Mouse (Mus musculus) stomach, embryonic 16.5 days (tissue): ENCODE results near the gene Ets2. TPM values are rescaled to one million over a fixed set of nuclear protein-coding genes. Genes with fewer than 3 reads are reported as not detected.

Source experiments
- ATAC-seq: fragments of 200-750 bp; cut with Nextera tagmentation; 2 replicates; pipeline ENCODE4 v1.8.0; 2017; ENCODE audit warnings: moderate number of reproducible peaks, moderate TSS enrichment; ENCODE audit not compliant: insufficient read depth, low FRiP score
- H3K27ac ChIP-seq: fragments of 300-500 bp; sonication (generic); 2 replicates; pipeline ENCODE4 v1.5.1; 2014; ENCODE audit warnings: low read length
- H3K27me3 ChIP-seq: fragments of 300-500 bp; sonication (generic); 2 replicates; pipeline ENCODE4 v1.6.1; 2014; ENCODE audit warnings: low read length, control low read depth, mixed read lengths; ENCODE audit not compliant: control insufficient read depth, insufficient read depth
- H3K36me3 ChIP-seq: fragments of 300-500 bp; sonication (generic); 2 replicates; pipeline ENCODE4 v1.6.1; 2014; ENCODE audit warnings: low read length; ENCODE audit not compliant: control insufficient read depth, insufficient read depth
- H3K4me1 ChIP-seq: fragments of 300-500 bp; sonication (generic); 2 replicates; pipeline ENCODE4 v1.6.1; 2014; ENCODE audit warnings: low read length, control low read depth, mixed read lengths; ENCODE audit not compliant: control insufficient read depth, insufficient read depth
- H3K4me2 ChIP-seq: fragments of 300-500 bp; sonication (generic); 2 replicates; pipeline ENCODE4 v1.6.1; 2014; ENCODE audit warnings: low read depth, low read length, mixed read lengths
- H3K4me3 ChIP-seq: fragments of 300-500 bp; sonication (generic); replicated peaks from 2 replicates; pipeline ENCODE4 v1.5.1; 2014; ENCODE audit warnings: mild to moderate bottlenecking, low read length
- H3K9ac ChIP-seq: fragments of 300-500 bp; sonication (generic); 2 replicates; pipeline ENCODE4 v1.6.1; 2014; ENCODE audit warnings: low read length
- H3K9me3 ChIP-seq: fragments of 300-500 bp; sonication (generic); replicated peaks from 2 replicates; pipeline ENCODE4 v1.6.1; 2016; ENCODE audit warnings: low read length, control low read depth; ENCODE audit not compliant: control insufficient read depth
- whole genome bisulfite sequencing: fragments of 180-500 bp; shearing (Covaris S2); extraction: QIAGEN DNeasy Blood & Tissue Kit; methylation state at CpG from one replicate; pipeline ENCODE4 v1.1.7; 2014; 5-methylcytosine and 5-hydroxymethylcytosine counted together
- polyA plus RNA-seq: library from polyadenylated mRNA; unstranded; fragments of >200 nt; fragmentation: Nextera tagmentation; extraction: Ambion mirVana; gene quantifications from 2 replicates; pipeline ENCODE4 v1.2.1, GENCODE M21; 2015

Ets2 gene
- polyA plus RNA-seq, 1 experiment from 2014 or later: 59.8 TPM

DNA sequence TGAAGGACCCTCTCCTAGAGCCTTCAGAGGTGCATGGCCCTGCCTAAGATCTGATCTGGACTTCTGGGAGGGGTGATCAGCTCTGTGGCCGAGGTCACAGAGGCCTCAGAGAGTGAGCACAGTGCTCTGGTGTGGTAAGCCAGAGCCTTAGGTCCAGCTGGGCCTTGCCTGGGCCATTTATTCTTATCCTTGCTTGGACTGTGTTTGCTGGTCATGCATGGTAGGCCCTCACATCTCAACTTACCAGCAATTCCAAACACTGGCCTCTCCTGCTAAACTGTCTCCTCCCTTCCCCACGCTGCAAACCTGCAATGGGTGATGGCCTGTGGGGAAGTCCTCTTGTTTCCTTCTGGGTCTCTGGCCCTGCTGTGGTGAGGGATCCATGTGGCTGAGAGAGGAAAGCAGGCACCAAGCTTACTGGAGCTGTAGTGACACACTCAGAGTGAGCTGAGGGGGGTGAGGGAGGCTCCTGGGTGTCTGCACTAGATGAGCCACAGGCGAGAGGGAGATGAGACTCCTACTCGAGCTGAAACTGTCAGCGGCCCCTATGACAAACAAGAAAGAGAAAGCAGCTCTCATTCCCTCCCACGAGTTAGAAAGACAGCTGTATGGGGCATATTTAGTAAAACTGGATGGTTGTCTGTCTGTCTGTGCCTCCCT, 36.3 kb upstream of the Ets2 start:
- ATAC-seq: no peak
- no peak overlapping the region for H3K4me2 ChIP-seq
- no peaks in the 10 kb centered on the region for H3K9me3 ChIP-seq
- peaks cover 9% of the 10 kb centered on the region; the same call in 1 of the 2 replicates for H3K4me1 ChIP-seq
- H3K27me3 ChIP-seq: no peaks in the 10 kb centered on the region
- no peak overlapping the region for H3K4me3 ChIP-seq
- no peak overlapping the region for H3K27ac ChIP-seq
- no peak overlapping the region for H3K9ac ChIP-seq
- H3K36me3 ChIP-seq: no peaks in the 10 kb centered on the region
- 73% methylated on average over 6 of the region's 6 CpGs for WGBS

DNA sequence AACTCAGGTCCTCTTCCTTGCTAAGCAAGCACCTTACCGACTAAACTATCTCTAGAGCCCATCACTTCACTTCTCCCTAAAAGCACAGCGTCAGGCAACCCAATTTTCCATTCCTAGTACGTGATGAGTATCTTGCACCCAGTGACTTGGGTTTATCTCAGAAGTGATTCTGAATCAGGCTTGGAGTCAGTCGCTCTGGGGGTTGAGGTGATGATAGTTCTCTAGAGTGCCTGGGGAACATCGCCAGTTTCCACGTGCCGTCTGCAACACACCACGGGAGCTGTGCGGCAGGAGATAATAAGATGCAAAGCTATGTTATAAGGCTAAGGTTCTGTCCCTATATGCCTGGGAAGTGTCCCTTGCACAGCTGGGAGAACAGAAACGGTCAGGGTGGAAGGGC, 35.6 kb upstream of the Ets2 start:
- H3K4me3 ChIP-seq: no peak overlapping the region
- peaks cover 9% of the 10 kb centered on the region; the same call in 1 of the 2 replicates for H3K4me1 ChIP-seq
- H3K9ac ChIP-seq: no peak overlapping the region
- H3K9me3 ChIP-seq: no peaks in the 10 kb centered on the region
- no peak overlapping the region for H3K27ac ChIP-seq
- no peak for ATAC-seq
- 95% methylated on average over 10 of the region's 10 CpGs for WGBS
- H3K36me3 ChIP-seq: no peaks in the 10 kb centered on the region
- H3K4me2 ChIP-seq: no peak overlapping the region
- no peaks in the 10 kb centered on the region for H3K27me3 ChIP-seq

GRCm38 (mm10) chr16:95667395-95668150, 34.3 kb upstream of the Ets2 start:
- H3K4me1 ChIP-seq: peaks cover 9% of the 10 kb centered on the region; the same call in 1 of the 2 replicates
- no peak overlapping the region for H3K9ac ChIP-seq
- ATAC-seq: no peak
- no peaks in the 10 kb centered on the region for H3K27me3 ChIP-seq
- H3K4me3 ChIP-seq: no peak overlapping the region
- no peak overlapping the region for H3K27ac ChIP-seq
- WGBS: 52% methylated on average over 11 of the region's 11 CpGs
- no peak overlapping the region for H3K4me2 ChIP-seq
- no peaks in the 10 kb centered on the region for H3K9me3 ChIP-seq
- H3K36me3 ChIP-seq: no peaks in the 10 kb centered on the region

DNA sequence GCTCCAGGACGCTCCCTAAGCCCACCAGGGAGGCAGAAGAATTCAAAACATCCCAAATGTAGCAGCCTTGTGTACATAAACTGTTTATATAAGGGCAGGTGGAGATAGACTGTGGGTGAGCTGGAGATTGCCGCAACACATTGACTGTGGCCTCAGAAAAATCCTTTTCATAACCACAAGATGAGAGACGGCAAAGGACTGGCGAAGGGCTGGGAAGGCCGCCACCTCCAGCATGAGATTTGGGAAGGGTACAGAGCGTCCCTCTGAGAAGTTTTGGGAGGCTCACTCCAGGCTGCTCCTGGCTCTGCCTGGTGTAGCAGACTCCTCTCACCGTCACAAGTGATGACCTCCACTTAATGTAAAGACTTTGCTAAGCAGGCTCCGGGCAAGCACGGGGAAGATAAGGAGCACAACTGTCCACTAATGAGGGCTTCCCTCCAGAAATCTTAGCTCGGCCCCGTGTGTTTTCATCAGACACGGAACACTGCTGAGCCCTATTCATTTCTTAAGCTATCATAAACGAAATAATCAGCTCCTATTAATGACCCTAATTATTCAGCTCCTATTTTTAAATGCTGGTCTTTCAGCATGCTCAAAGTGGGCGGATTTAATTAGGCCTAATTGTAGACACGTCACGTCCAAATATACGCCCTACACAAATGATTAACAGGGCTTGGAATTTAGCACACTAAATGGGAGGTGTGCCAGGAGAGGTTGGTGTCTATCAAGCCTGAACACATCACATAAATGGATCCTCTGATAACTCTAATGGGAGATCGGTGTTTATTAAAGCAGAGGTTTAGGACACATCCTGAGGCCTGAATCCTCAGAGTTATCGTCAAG, 33.5 kb upstream of the Ets2 start:
- Histone ChIP-seq H3K4me1 (peaks cover 9% of the 10 kb centered on the region; the same call in 1 of the 2 replicates), H3K9ac (no peak overlapping the region), H3K36me3 (no peaks in the 10 kb centered on the region), H3K9me3 (no peaks in the 10 kb centered on the region), H3K27me3 (no peaks in the 10 kb centered on the region), H3K4me3 (no peak overlapping the region), H3K27ac (0 out of 2 replicates have a peak overlapping the region, but pooled peaks have one; percentile 25), H3K4me2 (no peak overlapping the region)
- ATAC-seq: no peak
- WGBS: 42% methylated on average over 19 of the region's 19 CpGs

GRCm38 (mm10) chr16:95674452-95674921, 27.4 kb upstream of the Ets2 start:
- Histone ChIP-seq H3K4me1 (peaks cover 18% of the 10 kb centered on the region), H3K4me2 (peak overlapping the region; percentile 34), H3K9me3 (no peaks in the 10 kb centered on the region), H3K27ac (peak overlapping the region; percentile 82), H3K36me3 (no peaks in the 10 kb centered on the region), H3K9ac (peak overlapping the region; percentile 13), H3K4me3 (peak overlapping the region; percentile 17), H3K27me3 (no peaks in the 10 kb centered on the region)
- peak; percentile 73 for ATAC-seq
- 34% methylated on average over 5 of the region's 5 CpGs for WGBS

DNA sequence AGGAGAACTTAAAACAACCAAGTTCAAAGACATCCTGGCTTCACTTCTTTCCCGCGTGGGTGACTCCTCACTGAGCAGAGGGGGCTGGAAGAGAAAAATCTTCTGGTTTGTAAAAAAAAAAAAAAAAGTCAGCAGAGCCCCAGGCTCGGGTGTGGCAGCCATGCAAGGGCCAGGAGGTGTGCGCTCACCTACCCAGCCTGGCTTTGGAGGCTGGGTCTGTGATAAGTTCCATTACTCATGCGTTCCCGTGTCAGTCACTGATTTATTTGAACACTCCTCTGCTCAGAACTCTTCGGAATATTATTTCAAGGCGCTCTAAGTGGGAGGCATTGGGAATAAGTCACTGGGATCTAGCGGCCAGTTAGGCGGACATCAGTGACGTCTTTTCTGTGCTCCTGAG, 26.7 kb upstream of the Ets2 start:
- Histone ChIP-seq H3K27me3 (no peaks in the 10 kb centered on the region), H3K4me3 (no peak overlapping the region), H3K36me3 (no peaks in the 10 kb centered on the region), H3K9me3 (no peaks in the 10 kb centered on the region), H3K4me1 (peaks cover 18% of the 10 kb centered on the region), H3K4me2 (0 out of 2 replicates have a peak overlapping the region, but pooled peaks have one; percentile 34), H3K9ac (0 out of 2 replicates have a peak overlapping the region, but pooled peaks have one; percentile 9), H3K27ac (peak overlapping the region; percentile 86)
- ATAC-seq: peak; percentile 79
- WGBS: 39% methylated on average over 11 of the region's 11 CpGs

GRCm38 (mm10) chr16:95676668-95677067, 25.2 kb upstream of the Ets2 start:
- no peak overlapping the region for H3K9ac ChIP-seq
- no peak overlapping the region for H3K4me2 ChIP-seq
- H3K4me1 ChIP-seq: peaks cover 18% of the 10 kb centered on the region
- no peak for ATAC-seq
- H3K4me3 ChIP-seq: no peak overlapping the region
- no peaks in the 10 kb centered on the region for H3K36me3 ChIP-seq
- H3K27me3 ChIP-seq: no peaks in the 10 kb centered on the region
- H3K9me3 ChIP-seq: no peaks in the 10 kb centered on the region
- H3K27ac ChIP-seq: no peak overlapping the region
- 85% methylated on average over 3 of the region's 3 CpGs for WGBS

DNA sequence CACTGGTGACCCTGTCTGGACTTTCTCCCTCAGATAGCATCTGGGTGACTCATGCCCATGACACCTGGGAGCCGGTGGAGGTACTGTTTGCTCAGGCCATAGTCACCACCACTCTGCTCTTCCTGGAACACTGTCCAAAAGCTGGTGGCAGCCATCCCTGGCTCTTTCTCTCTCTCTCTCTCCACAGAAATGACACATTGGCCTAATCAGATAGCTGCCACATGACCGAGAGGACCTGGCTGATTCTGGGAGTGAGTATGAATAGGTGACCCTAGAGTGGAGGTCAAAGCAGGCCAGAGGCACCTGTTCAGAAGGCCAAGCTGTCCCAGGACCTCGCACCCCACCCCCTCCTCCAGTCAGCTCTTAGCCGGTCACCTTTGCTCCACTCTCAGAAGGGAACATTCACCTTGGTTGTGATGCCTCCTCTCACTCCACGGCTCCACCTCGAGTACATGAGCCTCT, 19.4 kb upstream of the Ets2 start:
- Histone ChIP-seq H3K4me2 (no peak overlapping the region), H3K9me3 (no peaks in the 10 kb centered on the region), H3K36me3 (no peaks in the 10 kb centered on the region), H3K27ac (peak overlapping the region; percentile 59), H3K27me3 (no peaks in the 10 kb centered on the region), H3K4me3 (no peak overlapping the region), H3K9ac (no peak overlapping the region), H3K4me1 (no peaks in the 10 kb centered on the region)
- ATAC-seq: peak; percentile 89
- WGBS: 72% methylated on average over 6 of the region's 6 CpGs
